In genomic region chr17:28080045-28080816, GRCm38 (mm10) we compare ENCODE assay signal across 8 mouse cellular contexts. TPM values are rescaled to one million over a fixed set of nuclear protein-coding genes. Genes with fewer than 3 reads are reported as not detected.
DNase-seq lines count a peak whose midpoint lies in the region; ATAC-seq lines count a peak whose summit lies in the region.

Tcp11 (minus strand) TSS chr17:28080639.

- H3K4me2 ChIP-seq in liver, embryonic 11.5 days = peak within 1 kb of the TSS; percentile 100

- no peaks in the 10 kb centered on the region for H3K36me3 ChIP-seq in hindbrain, embryonic 10.5 days
- no peaks in the 10 kb centered on the region for H3K36me3 ChIP-seq in liver, embryonic 11.5 days (ENCODE audit: control insufficient read depth, insufficient read depth, low read length)

- peaks cover 29% of the 10 kb centered on the region for H3K4me1 ChIP-seq in hindbrain, embryonic 10.5 days (replicated peaks)
- H3K4me1 ChIP-seq in liver, embryonic 11.5 days (replicated peaks; ENCODE audit: control insufficient read depth, insufficient read depth, low read length) = peaks cover 7% of the 10 kb centered on the region; the same call in 1 of the 2 replicates

- H3K27me3 ChIP-seq in hindbrain, embryonic 10.5 days (ENCODE audit: insufficient read depth, poor library complexity, severe bottlenecking) = peaks cover 35% of the 10 kb centered on the region
- no peaks in the 10 kb centered on the region for H3K27me3 ChIP-seq in liver, embryonic 11.5 days (replicated peaks; ENCODE audit: control insufficient read depth, insufficient read depth, low read length)

- no peaks in the 10 kb centered on the region for H3K9me3 ChIP-seq in hindbrain, embryonic 10.5 days
- H3K9me3 ChIP-seq in liver, embryonic 11.5 days (ENCODE audit: control insufficient read depth, low read length) = no peaks in the 10 kb centered on the region

- H3K9ac ChIP-seq in liver, embryonic 11.5 days (ENCODE audit: low read depth, low read length) = peak within 1 kb of the TSS; percentile 62

- peak within 1 kb of the TSS; percentile 76 for H3K4me3 ChIP-seq in hindbrain, embryonic 10.5 days
- H3K4me3 ChIP-seq in liver, embryonic 11.5 days (ENCODE audit: low read depth, low read length) = peak within 1 kb of the TSS; percentile 59

- WGBS in hindbrain, embryonic 10.5 days = 2% methylated on average over 57 of the region's 57 CpGs
- WGBS in liver, embryonic 11.5 days = 2% methylated on average over 52 of the region's 57 CpGs

- no peak for DNase-seq in frontal cortex, postnatal 14 days (ENCODE audit: low spot score in 2 of 2)
- peak; percentile 75 to 80 for DNase-seq in CD8-positive naive resting alpha-beta T cell, adult 2 months (ENCODE audit: low read depth in 2 of 2, low spot score in 2 of 2)
- peak; percentile 85 for DNase-seq in embryo, embryonic 11 days
- DNase-seq in hindbrain, embryonic 10.5 days (ENCODE audit: low spot score) = peak; percentile 87
- DNase-seq in liver, embryonic 11.5 days (ENCODE audit: low spot score) = peak; percentile 76
- DNase-seq in monocyte, adult 2 months (ENCODE audit: low read depth in 1 of 2, low spot score in 2 of 2) = peak; percentile 83 to 84
- DNase-seq in thymus, postnatal 0 days (ENCODE audit: low spot score) = peak; percentile 89

- ATAC-seq in frontal cortex, adult (ENCODE audit: low TSS enrichment) = 0 out of 2 replicates have a peak, but pooled peaks have one; percentile 3
- peak; percentile 48 for ATAC-seq in liver, embryonic 11.5 days (replicated peaks; ENCODE audit: low FRiP score)

- peak within 1 kb of the TSS; percentile 78 for H3K27ac ChIP-seq in hindbrain, embryonic 10.5 days
- H3K27ac ChIP-seq in liver, embryonic 11.5 days (ENCODE audit: low read depth, low read length) = no peak within 1 kb of the TSS; the same call in 1 of the 2 replicates

RNA-seq across cellular contexts. Expression of gene Tcp11, which starts in this region (rescaled TPM):
- polyA plus RNA-seq in hindbrain, embryonic 10.5 days (2016; fragmentation: Nextera tagmentation; extraction: Ambion mirVana) = 1.1 and 2.8 TPM in 2 replicates
- 0.61 and 0.97 TPM in 2 replicates for polyA plus RNA-seq in liver, embryonic 11.5 days (2014; fragmentation: Nextera tagmentation; extraction: Ambion mirVana)
- polyA plus RNA-seq in thymus, postnatal 0 days (2015; fragmentation: Nextera tagmentation; extraction: Ambion mirVana) = 1.3 and 2.0 TPM in 2 replicates

Comparison
In these comparisons a context has a peak if more than half of its experiments do, and no peak if none do; other contexts are left out.
1. Peak in DNase-seq, ATAC-seq, H3K4me3 ChIP-seq, H3K9ac ChIP-seq and H3K4me2 ChIP-seq in liver, embryonic 11.5 days; RNA of the gene not detected or under 1 TPM.
2. DNase-seq: peak in CD8-positive naive resting alpha-beta T cell, adult 2 months (2 of 2), embryo, embryonic 11 days (single experiment), hindbrain, embryonic 10.5 days (single experiment), monocyte, adult 2 months (2 of 2) and thymus, postnatal 0 days (single experiment); none in frontal cortex, postnatal 14 days (0 of 2).